Mouse (Mus musculus) ES-CJ7 (cell line): ENCODE data around the gene Dst.
A peak's percentile ranks its signal among the peaks of the same experiment; 100 is the strongest.

Experiments
- DNase-seq: peaks from one replicate; pipeline ENCODE4 v3.0.0; 2011; ENCODE audit warnings: low read depth, low spot score

Dst gene

DNA sequence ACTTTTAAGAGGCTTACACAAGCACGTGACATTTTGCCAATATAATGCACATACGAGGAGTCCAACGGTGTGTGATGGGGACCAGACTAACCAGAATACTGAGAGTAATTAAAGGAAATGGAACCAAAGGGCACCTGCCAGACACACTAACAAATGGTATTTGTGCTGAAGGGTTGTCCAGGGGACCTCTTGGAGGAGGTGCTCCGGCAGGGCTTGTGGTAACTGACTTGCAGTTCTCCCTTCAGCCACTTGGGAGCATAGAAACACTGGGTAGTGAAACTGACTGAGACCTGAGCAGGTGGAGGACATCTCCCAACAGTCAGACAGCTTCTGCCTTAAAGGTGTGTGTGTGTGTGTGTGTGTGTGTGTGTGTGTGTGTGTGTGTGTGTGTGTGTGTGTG, 153.1 kb downstream of the Dst start:
- DNase-seq, result peak; percentile 89

- DNase-seq, result no peak
Observed at GRCm38 (mm10) chr1:34061860-34062259, 153.8 kb downstream of the Dst start.

- no peak for DNase-seq
Observed at GRCm38 (mm10) chr1:34063943-34064342, 155.9 kb downstream of the Dst start.

- DNase-seq, result peak; percentile 78
Observed at GRCm38 (mm10) chr1:34065551-34066048, 157.6 kb downstream of the Dst start.

DNA sequence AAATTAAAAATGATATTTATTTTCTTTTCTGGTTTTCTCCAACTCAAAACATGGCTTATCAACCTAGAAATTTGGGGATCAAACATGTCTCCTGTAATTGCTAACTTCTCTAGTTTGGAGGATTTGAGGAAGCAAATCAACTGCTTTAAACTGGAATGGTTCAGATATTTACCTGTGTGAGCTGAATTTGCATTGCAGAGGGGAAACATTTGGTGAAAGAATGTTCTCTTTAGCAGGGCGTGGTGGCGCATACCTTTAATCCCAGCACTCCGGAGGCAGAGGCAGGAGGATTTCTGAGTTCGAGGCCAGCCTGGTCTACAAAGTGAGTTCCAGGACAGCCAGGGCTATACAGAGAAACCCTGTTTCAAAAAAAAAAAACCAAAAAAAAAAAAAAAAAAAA, 158.4 kb downstream of the Dst start:
- DNase-seq, result peak; percentile 85

DNA sequence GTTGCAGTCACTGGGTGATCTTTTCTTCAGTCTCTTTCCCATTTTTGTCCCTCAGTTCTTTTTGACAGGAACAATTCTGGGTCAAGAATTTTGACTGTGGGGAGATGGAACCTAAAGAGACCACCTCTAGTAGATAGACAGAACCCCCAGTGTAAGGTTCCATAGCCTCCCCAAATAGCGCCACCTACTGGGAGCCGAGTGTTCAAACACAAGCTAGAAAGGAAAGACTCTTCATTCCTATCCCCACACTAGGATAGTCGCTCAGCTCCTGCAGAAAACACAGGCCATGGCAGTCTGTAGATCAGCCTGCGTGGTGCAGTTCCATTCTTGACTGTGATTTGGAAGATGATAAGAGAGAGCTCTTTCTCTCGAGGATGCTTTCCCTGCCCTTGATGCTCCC, 160.3 kb downstream of the Dst start:
- peak; percentile 84 for DNase-seq

- DNase-seq, result no peak
Observed at GRCm38 (mm10) chr1:34069514-34070290, 161.7 kb downstream of the Dst start.

GRCm38 (mm10) chr1:34070474-34070873, 162.4 kb downstream of the Dst start:
- peak; percentile 36 for DNase-seq

GRCm38 (mm10) chr1:34070991-34071639, 163.1 kb downstream of the Dst start:
- peak; percentile 69 for DNase-seq

DNA sequence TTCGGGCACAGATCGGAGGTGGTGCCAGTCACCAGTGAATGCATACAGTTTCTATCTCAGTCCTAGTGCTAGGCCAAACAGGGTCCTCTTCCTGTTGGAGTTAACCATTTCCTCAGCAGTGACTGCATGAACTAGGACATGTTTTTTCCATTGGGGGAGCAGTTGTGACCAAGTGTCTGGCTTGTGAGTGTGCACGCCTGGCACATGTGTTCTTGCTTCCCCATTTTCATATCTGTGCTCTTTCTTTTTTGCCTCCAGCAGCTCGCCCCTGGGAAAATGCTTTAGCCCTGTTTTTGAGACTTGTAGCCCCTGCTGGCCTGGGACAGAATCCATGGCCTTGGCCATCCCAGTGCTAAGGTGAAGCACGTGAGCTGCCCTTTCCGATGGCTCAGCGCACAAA, 164.2 kb downstream of the Dst start:
- DNase-seq, result no peak

DNA sequence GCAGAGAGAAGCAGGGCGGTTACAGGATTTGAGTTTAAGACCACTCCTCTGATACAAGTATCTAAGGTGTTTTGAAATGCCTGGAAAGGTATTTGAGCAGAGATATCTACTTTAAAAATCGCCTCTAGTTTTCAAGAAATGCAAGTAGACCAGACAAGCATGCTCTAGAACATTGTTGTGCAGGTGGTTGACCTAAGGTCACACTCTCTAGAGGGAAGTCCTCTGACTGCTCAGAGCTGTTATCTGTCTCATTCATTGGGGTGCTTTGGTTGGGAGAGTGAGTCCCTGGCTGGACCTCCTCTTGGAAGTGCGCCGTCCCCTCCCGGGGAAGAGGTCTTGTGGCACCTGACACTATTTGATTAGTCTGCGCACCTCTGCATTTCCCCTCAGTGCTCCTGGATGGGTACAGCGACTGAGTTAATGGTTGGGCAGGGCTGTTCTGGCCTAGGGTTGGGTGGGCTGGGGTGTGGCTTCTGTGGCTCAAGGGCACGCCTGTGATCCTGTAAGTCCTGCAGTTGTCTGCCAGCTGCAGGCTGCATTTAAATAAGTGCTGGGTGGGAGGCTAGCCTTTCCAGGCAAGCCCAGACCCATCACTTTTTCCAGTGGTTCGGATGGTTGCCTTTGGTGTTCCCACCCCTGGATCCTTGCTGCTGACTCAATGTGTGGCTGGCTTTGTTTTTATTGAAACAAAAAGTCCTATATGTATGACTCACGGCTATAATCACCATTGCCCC, 165.6 kb downstream of the Dst start:
- peak; percentile 94 for DNase-seq

DNA sequence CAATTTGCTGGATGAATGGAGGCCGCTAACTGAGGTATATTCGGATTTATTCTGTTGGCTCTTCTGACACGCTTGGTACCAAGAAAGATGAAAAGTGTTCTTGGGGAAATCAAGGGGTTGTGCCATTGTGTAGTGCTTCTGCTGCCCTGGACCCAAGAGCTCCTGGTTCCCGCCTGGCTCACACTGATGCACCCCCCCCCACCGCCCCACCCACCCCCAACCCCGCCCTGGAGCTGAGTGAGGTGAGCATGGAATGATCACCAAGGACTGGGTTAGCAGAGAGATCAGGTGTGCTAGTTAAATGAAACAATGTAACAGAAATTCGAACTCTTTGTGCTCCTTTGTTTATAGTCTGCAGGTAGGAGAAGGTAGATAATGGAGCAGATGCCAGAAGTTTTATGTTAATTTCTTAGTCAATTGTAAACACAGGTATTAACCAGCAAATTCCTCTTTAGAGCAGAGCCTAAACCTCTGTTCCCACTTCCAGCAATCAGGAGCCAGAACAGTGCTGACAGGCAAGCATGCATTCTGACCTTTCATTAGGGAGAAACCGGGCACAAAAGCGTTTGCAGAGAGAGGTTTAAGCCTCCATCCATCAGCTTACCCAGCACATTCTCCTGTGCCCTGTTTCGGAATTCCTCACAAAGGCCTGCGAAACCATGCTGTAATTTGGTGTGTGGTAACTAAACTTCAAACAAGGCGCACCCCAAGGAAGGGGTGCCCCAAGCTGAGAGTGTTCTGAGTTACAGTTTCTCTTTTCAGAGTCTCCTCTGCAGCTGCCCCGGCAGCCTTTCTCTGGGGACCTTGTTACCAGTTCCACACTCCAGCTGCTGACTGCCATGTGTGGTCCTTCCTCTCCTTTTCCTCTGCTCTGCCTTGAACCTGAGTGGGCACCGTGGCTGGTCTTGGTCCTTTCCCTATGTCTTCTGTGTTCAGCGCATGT, 166.5 kb downstream of the Dst start:
- peak; percentile 85 for DNase-seq

- DNase-seq, result peak; percentile 95
Observed at GRCm38 (mm10) chr1:34076701-34077421, 168.8 kb downstream of the Dst start.

DNA sequence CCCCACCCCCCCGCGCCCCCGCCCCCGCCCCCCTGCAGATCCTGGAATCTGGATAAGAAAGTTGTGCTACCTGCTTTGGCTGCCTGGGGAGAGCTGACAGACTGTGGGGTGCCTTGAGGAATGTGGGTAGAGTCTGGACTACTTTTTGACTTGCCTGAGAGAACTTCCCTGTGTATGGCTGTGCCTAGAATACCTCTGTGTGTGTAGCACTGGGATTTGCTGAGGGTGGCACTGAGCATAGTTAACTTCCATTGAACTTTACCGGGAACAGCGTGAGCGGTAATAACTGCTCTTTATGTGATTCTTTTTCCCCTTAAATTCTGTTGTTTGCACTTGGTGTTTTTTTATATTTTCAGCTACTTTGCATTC, 169.4 kb downstream of the Dst start:
- no peak for DNase-seq

DNA sequence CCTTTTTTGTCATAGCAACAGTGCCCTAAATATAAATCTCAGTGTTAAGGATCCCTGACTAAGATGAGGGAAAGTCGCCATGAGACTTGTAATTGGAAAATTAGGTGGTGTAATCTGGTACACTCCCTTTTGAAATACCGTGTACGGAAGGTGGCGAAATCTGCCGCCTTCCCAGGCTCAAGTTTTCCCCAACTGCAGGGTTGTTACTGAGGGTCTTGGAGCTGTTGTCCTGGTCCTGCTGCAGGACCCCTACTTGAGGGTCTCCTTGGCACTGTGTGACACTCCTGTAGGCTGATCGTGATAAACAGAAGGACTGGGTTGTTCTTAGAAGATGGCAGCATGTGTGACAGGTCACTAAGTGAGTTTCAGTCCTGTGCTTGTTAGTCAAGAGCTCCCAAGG, 169.9 kb downstream of the Dst start:
- DNase-seq, result no peak

GRCm38 (mm10) chr1:34089011-34089410, 181.0 kb downstream of the Dst start:
- no peak for DNase-seq

GRCm38 (mm10) chr1:34090700-34091099, 182.7 kb downstream of the Dst start:
- DNase-seq, result no peak

DNA sequence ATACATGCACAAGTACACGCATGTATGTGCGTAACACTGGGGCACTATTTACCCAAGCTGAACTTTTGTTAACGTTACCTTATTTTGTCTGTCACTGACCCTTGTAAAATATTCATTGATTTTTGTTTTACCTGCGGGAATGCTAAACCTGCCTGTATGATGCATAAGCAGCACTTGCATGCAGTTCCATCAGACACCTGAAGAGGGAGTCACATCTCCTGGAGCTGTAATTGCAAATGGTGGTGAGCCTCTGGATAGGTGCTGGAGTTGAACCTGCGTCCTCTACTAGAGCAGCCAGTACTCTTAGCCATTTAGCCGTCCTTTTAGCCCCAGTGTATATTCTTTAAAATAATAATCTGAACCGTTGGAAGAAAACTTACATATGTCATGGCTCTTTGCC, 185.6 kb downstream of the Dst start:
- peak; percentile 85 for DNase-seq

DNA sequence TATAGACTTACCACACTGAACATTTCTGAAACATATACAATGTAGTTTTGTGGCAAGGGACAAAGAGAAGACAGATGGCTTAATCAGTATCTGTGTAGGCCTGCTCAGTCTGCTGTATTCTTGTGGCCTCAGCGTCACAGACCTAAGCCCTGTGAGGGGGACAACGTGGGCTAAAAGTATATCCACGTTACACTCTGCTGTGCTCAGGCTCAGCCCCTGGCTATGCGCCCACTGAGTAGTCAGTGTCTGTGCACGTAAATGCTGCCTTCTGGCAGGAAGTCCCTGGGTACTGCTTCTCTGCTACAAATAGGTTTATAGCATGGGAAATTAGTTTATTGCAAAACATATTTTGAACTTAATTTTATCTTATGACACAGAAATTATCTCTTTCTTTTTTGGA, 186.3 kb downstream of the Dst start:
- no peak for DNase-seq

DNA sequence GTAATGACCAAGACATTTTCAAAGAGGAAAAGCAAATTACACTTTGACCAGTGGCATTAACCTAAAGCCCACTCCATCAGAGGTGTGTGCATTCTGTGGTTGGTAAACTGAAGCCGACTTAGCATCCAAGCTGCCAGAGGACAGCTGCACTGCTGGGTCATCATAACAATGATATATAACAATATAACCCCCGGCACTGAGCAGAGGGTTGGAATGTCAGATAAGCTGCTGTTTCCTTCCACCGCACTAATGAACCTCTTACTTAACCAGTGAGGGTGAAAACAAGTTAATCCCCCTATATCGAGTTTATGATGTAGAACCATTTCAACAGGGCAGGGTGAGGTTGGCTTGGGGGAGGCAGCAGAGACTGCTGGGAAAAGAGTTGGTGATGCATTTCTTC, 187.1 kb downstream of the Dst start:
- DNase-seq, result no peak

GRCm38 (mm10) chr1:34096923-34097322, 188.9 kb downstream of the Dst start:
- peak; percentile 59 for DNase-seq
